Mouse (Mus musculus): ENCODE results near the gene Synpo2.

Gene Synpo2

GRCm38 (mm10) chr3:123235921-123236320 is at the start of gene Synpo2:
Gene Synpo2 (minus strand): TSS chr3:123236149.
- DNase-seq (ENCODE audit: low spot score): peak; percentile 34

- DNase-seq (ENCODE audit: low spot score): no peak
Observed at GRCm38 (mm10) chr3:123285649-123286048, 49.7 kb upstream of the Synpo2 start.

- no peak for DNase-seq (ENCODE audit: low spot score)
Observed at GRCm38 (mm10) chr3:123284284-123284683, 48.3 kb upstream of the Synpo2 start.

- no peak for DNase-seq (ENCODE audit: low spot score)
Observed at GRCm38 (mm10) chr3:123282866-123283615, 47.1 kb upstream of the Synpo2 start.

GRCm38 (mm10) chr3:123267741-123268201 is 31.8 kb upstream of the Synpo2 start:
- peak; percentile 47 for DNase-seq (ENCODE audit: low spot score)

GRCm38 (mm10) chr3:123266753-123267651 is 31.1 kb upstream of the Synpo2 start, which contains the start of gene Sec24d:
Gene Sec24d (plus strand): TSS chr3:123267455.
- peak; percentile 85 for DNase-seq (ENCODE audit: low spot score)

- peak; percentile 18 for DNase-seq (ENCODE audit: low spot score)
Observed at GRCm38 (mm10) chr3:123264706-123265105, 28.8 kb upstream of the Synpo2 start.

GRCm38 (mm10) chr3:123258709-123259108 is 22.8 kb upstream of the Synpo2 start:
- no peak for DNase-seq (ENCODE audit: low spot score)

- DNase-seq (ENCODE audit: low spot score): no peak
Observed at GRCm38 (mm10) chr3:123256181-123257101, 20.5 kb upstream of the Synpo2 start.

GRCm38 (mm10) chr3:123245646-123246045 is 9.7 kb upstream of the Synpo2 start:
- no peak for DNase-seq (ENCODE audit: low spot score)

GRCm38 (mm10) chr3:123244376-123244775 is 8.4 kb upstream of the Synpo2 start:
- DNase-seq (ENCODE audit: low spot score): no peak

- DNase-seq (ENCODE audit: low spot score): no peak
Observed at GRCm38 (mm10) chr3:123237446-123237845, 1.5 kb upstream of the Synpo2 start.

GRCm38 (mm10) chr3:123237039-123237438 is 1.1 kb upstream of the Synpo2 start:
- DNase-seq (ENCODE audit: low spot score): no peak

GRCm38 (mm10) chr3:123235495-123235894 is 454 bp downstream of the Synpo2 start:
- DNase-seq (ENCODE audit: low spot score): no peak

GRCm38 (mm10) chr3:123234191-123234836 is 1.6 kb downstream of the Synpo2 start:
- peak; percentile 65 for DNase-seq (ENCODE audit: low spot score)

GRCm38 (mm10) chr3:123231639-123232038 is 4.3 kb downstream of the Synpo2 start:
- no peak for DNase-seq (ENCODE audit: low spot score)

GRCm38 (mm10) chr3:123227276-123227675 is 8.7 kb downstream of the Synpo2 start:
- no peak for DNase-seq (ENCODE audit: low spot score)

- DNase-seq (ENCODE audit: low spot score): no peak
Observed at GRCm38 (mm10) chr3:123218646-123219045, 17.3 kb downstream of the Synpo2 start.

- DNase-seq (ENCODE audit: low spot score): no peak
Observed at GRCm38 (mm10) chr3:123208891-123209290, 27.1 kb downstream of the Synpo2 start.

GRCm38 (mm10) chr3:123207386-123207785 is 28.6 kb downstream of the Synpo2 start:
- DNase-seq (ENCODE audit: low spot score): no peak

- no peak for DNase-seq (ENCODE audit: low spot score)
Observed at GRCm38 (mm10) chr3:123205485-123205884, 30.5 kb downstream of the Synpo2 start.
